Mouse (Mus musculus) E14TG2a.4 (cell line): ENCODE measurements at regions not wholly inside any gene's neighbourhood (a gene's known extent, or its start where the extent isn't known, plus 50 kb on each side); places are given as distances from the start of the nearest gene placed in this dataset.

Experiments
- CTCF ChIP-seq: conservative IDR thresholded peaks from 2 replicates; pipeline ENCODE4 v1.5.1; 2014; ENCODE audit warnings: low read length
- NANOG ChIP-seq: IDR thresholded peaks from 2 replicates; pipeline ENCODE4 v1.6.1; 2014; ENCODE audit warnings: borderline replicate concordance, low read length, mixed read lengths

- TF ChIP-seq CTCF (no peak), NANOG (no peak)
Measured at GRCm38 (mm10) chr11:20418141-20418540, 85.6 kb upstream of the Slc1a4 start.
